Mouse (Mus musculus): ENCODE results near the gene Kcnn1.

DNA sequence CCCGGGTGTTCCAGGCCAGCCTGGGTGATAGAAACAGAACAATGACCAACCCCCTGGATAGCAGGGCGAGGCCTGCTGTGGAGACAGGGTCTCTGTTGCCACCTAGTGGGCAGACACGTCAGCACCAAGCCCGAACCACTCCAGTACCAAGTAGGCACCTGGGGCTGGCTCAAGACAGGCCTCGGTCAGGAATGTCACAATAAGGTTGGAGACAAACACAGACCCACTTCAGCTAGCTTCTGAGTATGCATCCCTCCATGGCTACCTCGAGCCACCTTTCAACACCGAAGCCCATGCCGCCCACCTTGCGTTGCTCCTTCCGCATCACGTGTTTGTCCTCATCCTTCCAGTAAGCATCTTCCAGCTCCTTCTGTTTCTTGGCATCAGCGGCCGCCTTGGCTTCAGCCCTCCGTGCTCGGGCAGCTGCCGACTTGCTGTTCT is 6.6 kb upstream of the Kcnn1 start:
- TF ChIP-seq POLR2A (IDR thresholded peaks at IDR 0.05; ENCODE audit: borderline replicate concordance, insufficient read depth, low read length) (no peak), CTCF (IDR thresholded peaks at IDR 0.05; ENCODE audit: borderline replicate concordance, insufficient read depth, low read depth, low read length) (peak; percentile 90)

All from cerebellum, adult 2 months (tissue).